8 mouse cellular contexts compared by ENCODE assay signal in genomic region chr8:88362446-88363150, GRCm38 (mm10). TPM values are rescaled to one million over a fixed set of nuclear protein-coding genes. Genes with fewer than 3 reads are reported as not detected.
DNase-seq lines count a peak whose midpoint lies in the region; ATAC-seq and TF ChIP-seq lines count a peak whose summit lies in the region.

No protein-coding gene starts in this region.

- peak; percentile 83 for TF ChIP-seq EP300 in liver, postnatal 0 days (IDR thresholded peaks at IDR 0.05; ENCODE audit: low read depth)

- H3K4me3 ChIP-seq in embryonic fibroblast, embryonic 13.5 days (ENCODE audit: insufficient read depth, low read length) = peak overlapping the region; percentile 85
- H3K4me3 ChIP-seq in hindbrain, embryonic 12.5 days = peak overlapping the region; percentile 98
- peak overlapping the region; percentile 99 for H3K4me3 ChIP-seq in liver, postnatal 0 days (ENCODE audit: low read depth, low read length)
- peak overlapping the region; percentile 99 for H3K4me3 ChIP-seq in spleen, adult 2 months (ENCODE audit: extremely low read depth, insufficient read depth, insufficient read length)

- peak overlapping the region; percentile 96 for H3K4me2 ChIP-seq in hindbrain, embryonic 12.5 days (replicated peaks)
- peak overlapping the region; percentile 95 for H3K4me2 ChIP-seq in liver, postnatal 0 days (ENCODE audit: low read depth, low read length)

- no peaks in the 10 kb centered on the region for H3K27me3 ChIP-seq in hindbrain, embryonic 12.5 days
- H3K27me3 ChIP-seq in liver, postnatal 0 days (ENCODE audit: insufficient read depth, low read length) = no peaks in the 10 kb centered on the region
- H3K27me3 ChIP-seq in spleen, adult 2 months (ENCODE audit: control insufficient read depth, insufficient read depth, low read length) = no peaks in the 10 kb centered on the region

- H3K36me3 ChIP-seq in hindbrain, embryonic 12.5 days = peaks cover 17% of the 10 kb centered on the region
- H3K36me3 ChIP-seq in liver, postnatal 0 days (replicated peaks; ENCODE audit: insufficient read depth, low read length) = peaks cover 20% of the 10 kb centered on the region
- H3K36me3 ChIP-seq in spleen, adult 2 months (ENCODE audit: control insufficient read depth, insufficient read depth, low read length) = peaks cover 6% of the 10 kb centered on the region

- H3K9ac ChIP-seq in hindbrain, embryonic 12.5 days = 0 out of 2 replicates have a peak overlapping the region, but pooled peaks have one; percentile 98
- peak overlapping the region; percentile 100 for H3K9ac ChIP-seq in liver, postnatal 0 days (replicated peaks)

- no peak; the same call in 1 of the 2 replicates for TF ChIP-seq POLR2A in embryonic fibroblast, embryonic 13.5 days (IDR thresholded peaks at IDR 0.05; ENCODE audit: low read depth, low read length)
- no peak for TF ChIP-seq POLR2A in spleen, adult 2 months (IDR thresholded peaks at IDR 0.05; ENCODE audit: low read depth, low read length)

- DNase-seq in frontal cortex, postnatal 14 days (ENCODE audit: low spot score in 2 of 2) = no peak
- DNase-seq in adrenal gland, adult 8-10 months = peak; percentile 30
- DNase-seq in liver, postnatal 0 days = peak; percentile 70
- DNase-seq in spleen, adult 2 months (ENCODE audit: low read depth in 1 of 2, low spot score in 2 of 2) = peak in 1 of 2 experiments; percentile 22
- no peak for DNase-seq in frontal cortex, adult 2 months (ENCODE audit: extremely low spot score in 1 of 2, low spot score in 1 of 2)

- no peak for TF ChIP-seq CTCF in embryonic fibroblast, embryonic 13.5 days (IDR thresholded peaks at IDR 0.05; ENCODE audit: borderline replicate concordance, insufficient read depth, low read length)
- no peak for TF ChIP-seq CTCF in liver, postnatal 0 days (IDR thresholded peaks at IDR 0.05; ENCODE audit: low read depth)
- TF ChIP-seq CTCF in spleen, adult 2 months (IDR thresholded peaks at IDR 0.05; ENCODE audit: extremely low read depth, insufficient read depth, insufficient read length, insufficient replicate concordance) = no peak

- H3K9me3 ChIP-seq in hindbrain, embryonic 12.5 days (replicated peaks) = no peaks in the 10 kb centered on the region
- no peaks in the 10 kb centered on the region for H3K9me3 ChIP-seq in liver, postnatal 0 days (ENCODE audit: low read length)

- peak; percentile 32; the same call in 1 of the 2 replicates for ATAC-seq in frontal cortex, adult (ENCODE audit: low TSS enrichment)
- no peak for ATAC-seq in hindbrain, embryonic 12.5 days (ENCODE audit: low FRiP score)
- peak; percentile 84 for ATAC-seq in liver, postnatal 0 days

- H3K4me1 ChIP-seq in embryonic fibroblast, embryonic 13.5 days (ENCODE audit: control insufficient read depth, insufficient read depth, low read length) = no peaks in the 10 kb centered on the region; the same call in 1 of the 2 replicates
- H3K4me1 ChIP-seq in hindbrain, embryonic 12.5 days = peaks cover 13% of the 10 kb centered on the region
- H3K4me1 ChIP-seq in liver, postnatal 0 days (ENCODE audit: insufficient read depth) = peaks cover 24% of the 10 kb centered on the region
- H3K4me1 ChIP-seq in spleen, adult 2 months (ENCODE audit: control insufficient read depth, insufficient read depth, insufficient read length) = peaks cover 8% of the 10 kb centered on the region; the same call in 1 of the 2 replicates

- H3K27ac ChIP-seq in embryonic fibroblast, embryonic 13.5 days (ENCODE audit: insufficient read depth, low read length) = no peak overlapping the region
- H3K27ac ChIP-seq in hindbrain, embryonic 12.5 days = no peak overlapping the region
- H3K27ac ChIP-seq in liver, postnatal 0 days (ENCODE audit: low read depth) = peak overlapping the region; percentile 91
- peak overlapping the region; percentile 72 for H3K27ac ChIP-seq in spleen, adult 2 months (ENCODE audit: insufficient read depth, low read length)

- 40% methylated on average over 11 of the region's 11 CpGs for WGBS in hindbrain, embryonic 12.5 days
- 17% methylated on average over 11 of the region's 11 CpGs for WGBS in liver, postnatal 0 days (ENCODE audit: insufficient replicate concordance)
- 8% methylated on average over 11 of the region's 11 CpGs for WGBS in spleen, adult 2 months

RNA-seq across cellular contexts. Expression of gene Brd7, which starts 0.6 kb away (rescaled TPM):
- total RNA-seq in adrenal gland, adult 8-10 months (2022) = 10 to 100 TPM; 58.0 to 82.4 (median 64.5) TPM
- polyA plus RNA-seq in embryonic fibroblast, embryonic 13.5 days (2011; ENCODE audit: insufficient read length, low read depth, missing spikeins) = 44.8 and 55.2 TPM in 2 replicates
- polyA plus RNA-seq in hindbrain, embryonic 12.5 days (2016; fragmentation: Nextera tagmentation; extraction: Ambion mirVana) = 92.0 and 99.1 TPM in 2 replicates
- 25.3 and 29.1 TPM in 2 replicates for polyA plus RNA-seq in liver, postnatal 0 days (2015; fragmentation: Nextera tagmentation; extraction: Ambion mirVana)
- polyA plus RNA-seq in spleen, adult 2 months (2012; rRNA removed) = 9.2 and 13.0 TPM in 2 replicates
- 54.5 and 66.0 TPM in 2 replicates for polyA plus RNA-seq in frontal cortex, adult 2 months (2012; rRNA removed)

Comparison
In these comparisons a context has a peak if more than half of its experiments do, and no peak if none do; other contexts are left out.
1. DNase-seq: peak in adrenal gland, adult 8-10 months (single experiment) and liver, postnatal 0 days (single experiment); none in frontal cortex, postnatal 14 days (0 of 2) and frontal cortex, adult 2 months (0 of 2).
2. H3K27ac ChIP-seq: peak in liver, postnatal 0 days (single experiment) and spleen, adult 2 months (single experiment); none in embryonic fibroblast, embryonic 13.5 days (single experiment) and hindbrain, embryonic 12.5 days (single experiment).
3. Peak in every context shown above with its lines, with median percentiles within 50 percentile points of each other: H3K4me3 ChIP-seq.